Mouse (Mus musculus): ENCODE results near the gene Ksr2. TPM values are rescaled to one million over a fixed set of nuclear protein-coding genes. Genes with fewer than 3 reads are reported as not detected.
A peak's percentile ranks its signal among the peaks of the same experiment; 100 is the strongest.

Ksr2 gene
- total and polyA plus RNA-seq, 3 experiments = 0.36 to 1.3 (median 1.2) TPM

DNA sequence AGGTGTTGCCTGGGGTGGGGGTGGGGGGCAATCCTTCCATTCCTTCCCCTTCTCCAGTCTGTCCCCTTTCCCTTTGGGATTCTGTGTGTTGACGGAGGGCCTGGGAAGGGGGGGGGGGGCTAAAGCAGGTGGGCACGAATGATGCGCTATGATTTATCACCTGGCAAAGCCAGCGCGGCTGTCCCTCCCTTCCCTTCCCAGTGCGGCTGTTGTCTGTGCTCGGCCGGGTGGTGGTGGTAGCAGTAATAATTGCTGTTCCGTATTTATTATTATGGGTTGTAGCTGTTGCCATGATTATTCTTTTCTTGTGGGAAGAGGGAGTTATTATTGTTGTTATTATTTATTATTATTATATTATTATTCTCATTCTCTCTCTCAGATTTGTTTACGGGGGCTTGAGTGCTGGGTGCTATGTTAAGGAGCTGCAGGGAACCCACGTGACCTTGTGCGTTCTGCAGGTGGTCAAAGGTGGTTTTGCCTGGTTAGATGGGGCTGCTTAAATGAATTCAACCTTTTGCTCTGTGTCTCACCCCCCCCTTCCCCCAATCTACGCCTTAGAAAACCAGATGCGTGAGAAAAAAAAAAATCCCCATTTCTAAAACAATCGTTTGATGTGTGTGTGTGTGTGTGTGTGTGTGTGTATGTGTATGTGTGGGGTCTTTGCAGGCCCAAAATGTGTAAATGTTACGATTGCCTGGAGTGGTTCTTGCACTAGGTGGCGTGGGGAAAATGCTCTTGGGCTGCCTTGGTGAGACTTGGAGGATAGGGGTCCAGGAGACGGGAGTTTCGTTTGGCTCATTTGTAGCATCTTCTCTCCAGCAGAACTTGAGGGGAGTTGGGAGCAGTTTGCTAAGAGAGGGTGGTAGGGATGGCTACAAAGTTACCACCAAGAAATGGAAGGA lies 1.5 kb downstream of the Ksr2 start:
- Histone ChIP-seq H3K79me2 (replicated peaks; ENCODE audit: control insufficient read depth, extremely low read depth, insufficient read depth, poor library complexity, severe bottlenecking) (no peaks in the 10 kb centered on the region; the same call in 1 of the 2 replicates), H3K27me3 (replicated peaks) (peaks cover 6% of the 10 kb centered on the region), H3K9ac (ENCODE audit: insufficient read depth, low read depth) (peak overlapping the region; percentile 49), H3K4me3 (replicated peaks in 1 of 3; ENCODE audit: low read depth in 2 of 3, low read length in 2 of 3, poor library complexity in 1 of 3) (peak overlapping the region; percentile 62 to 79 (median 69)), H3K27ac (ENCODE audit: insufficient read depth, low read depth) (peak overlapping the region; percentile 35; the same call in 1 of the 2 replicates), H3K36me3 (replicated peaks in 1 of 2; ENCODE audit: control insufficient read depth in 1 of 2, insufficient read depth in 1 of 2, low read length in 1 of 2) (peaks cover 0 to 4% of the 10 kb centered on the region in 2 experiments), H3K4me1 (ENCODE audit: control insufficient read depth in 1 of 2, insufficient read depth in 2 of 2) (peaks cover 0 to 25% of the 10 kb centered on the region in 2 experiments; a peak in 2 of 4 replicates), H3K4me2 (ENCODE audit: insufficient read depth, low read depth, poor library complexity, severe bottlenecking) (peak overlapping the region; percentile 79), H3K9me3 (replicated peaks; ENCODE audit: low read length) (no peaks in the 10 kb centered on the region)
- in situ Hi-C loops (cut with MboI; ENCODE audit: low pct_ligation_motif_present, low pct_unique_long_range_greater_than_20kb, low sequenced_read_pairs) (no loop called here), dilution Hi-C loops (cut with MboI; ENCODE audit: extremely low pct_ligation_motif_present, extremely low pct_unique_long_range_greater_than_20kb, low sequenced_read_pairs) (no loop called here)
- DNase-seq (ENCODE audit: extremely low read depth) = no peak
- peak; percentile 64 for TF ChIP-seq USF1 (IDR thresholded peaks at IDR 0.05; ENCODE audit: low read depth, low read length)
- TF ChIP-seq TCF12 (IDR thresholded peaks at IDR 0.05; ENCODE audit: low read depth, low read length) = 0 out of 2 replicates have a peak, but pooled peaks have one; percentile 55
- 0 out of 2 replicates have a peak, but pooled peaks have one; percentile 12 for TF ChIP-seq MEF2A (IDR thresholded peaks at IDR 0.05; ENCODE audit: borderline replicate concordance, low read depth, low read length)
- no peak for TF ChIP-seq E2F4 (IDR thresholded peaks at IDR 0.05; ENCODE audit: insufficient replicate concordance, low read depth, low read length)
- TF ChIP-seq MAX (IDR thresholded peaks at IDR 0.05; ENCODE audit: low read length) = peak; percentile 50; the same call in 1 of the 2 replicates
- TF ChIP-seq BHLHE40 (IDR thresholded peaks at IDR 0.05; ENCODE audit: low read depth, low read length) = peak; percentile 53
- 0 out of 2 replicates have a peak, but pooled peaks have one; percentile 53 for TF ChIP-seq CHD1 (IDR thresholded peaks at IDR 0.05; ENCODE audit: low read depth, low read length)
- no peak for TF ChIP-seq KAT2A (IDR thresholded peaks at IDR 0.05; ENCODE audit: insufficient replicate concordance, low read length)
- peak in 1 of 2 experiments; percentile 59; a peak in 2 of 4 replicates for TF ChIP-seq CTCF (conservative IDR thresholded peaks at IDR 0.05 in 1 of 2, IDR thresholded peaks at IDR 0.05 in 1 of 2; ENCODE audit: low read depth in 2 of 2, low read length in 2 of 2)
- TF ChIP-seq POLR2AphosphoS2 (IDR thresholded peaks at IDR 0.05; ENCODE audit: low read depth, low read length) = no peak
- peak; percentile 43; the same call in 1 of the 2 replicates for TF ChIP-seq SIN3A (IDR thresholded peaks at IDR 0.05; ENCODE audit: low read length)
- no peak for TF ChIP-seq PAX5 (IDR thresholded peaks at IDR 0.05; ENCODE audit: low read length)
- TF ChIP-seq USF2 (conservative IDR thresholded peaks at IDR 0.05; ENCODE audit: low read depth, low read length) = peak; percentile 51; the same call in 1 of the 2 replicates
- TF ChIP-seq ZNF384 (IDR thresholded peaks at IDR 0.05; ENCODE audit: low read depth, low read length) = peak; percentile 44
- peak; percentile 36 for TF ChIP-seq RAD21 (IDR thresholded peaks at IDR 0.05; ENCODE audit: low read depth, low read length)
- TF ChIP-seq ZKSCAN1 (IDR thresholded peaks at IDR 0.05; ENCODE audit: borderline replicate concordance, low read depth, low read length) = no peak
- TF ChIP-seq SMC3 (IDR thresholded peaks at IDR 0.05; ENCODE audit: low read depth, low read length) = peak; percentile 42; the same call in 1 of the 2 replicates
- no peak for TF ChIP-seq HCFC1 (IDR thresholded peaks at IDR 0.05; ENCODE audit: low read depth, low read length)
- no peak for TF ChIP-seq MYC (IDR thresholded peaks at IDR 0.05; ENCODE audit: low read depth, low read length)
